Mouse (Mus musculus): ENCODE data around the gene Celf2.

Celf2 gene

DNA sequence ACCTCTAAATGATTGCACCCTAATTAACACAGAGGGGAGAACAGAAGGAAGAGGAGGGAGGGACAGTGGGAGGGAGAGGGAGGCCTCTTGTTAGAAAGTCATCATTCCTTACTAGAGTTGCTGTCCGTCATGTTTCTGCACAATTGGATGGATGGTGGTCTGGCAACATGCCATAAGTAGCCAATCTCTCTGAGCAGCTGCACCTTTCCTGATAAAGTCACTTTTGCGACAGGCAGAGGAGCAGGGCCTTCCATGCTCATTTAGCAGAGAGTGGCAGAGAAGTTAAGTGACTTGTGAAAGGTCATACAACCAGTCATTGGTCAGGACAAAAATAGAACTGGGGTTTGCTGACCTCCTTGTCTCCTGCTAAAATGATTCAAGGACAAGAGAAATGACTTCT lies 747.0 kb downstream of the Celf2 start:
- no peak for DNase-seq (ENCODE audit: low read depth in 2 of 2, low spot score in 2 of 2)

- DNase-seq (ENCODE audit: low read depth in 2 of 2, low spot score in 2 of 2) = no peak
These were observed 766.2 kb downstream of the Celf2 start for GRCm38 (mm10) chr2:6743173-6743572.

GRCm38 (mm10) chr2:6739998-6740668 lies 769.2 kb downstream of the Celf2 start:
- no peak for DNase-seq (ENCODE audit: low read depth in 2 of 2, low spot score in 2 of 2)

DNA sequence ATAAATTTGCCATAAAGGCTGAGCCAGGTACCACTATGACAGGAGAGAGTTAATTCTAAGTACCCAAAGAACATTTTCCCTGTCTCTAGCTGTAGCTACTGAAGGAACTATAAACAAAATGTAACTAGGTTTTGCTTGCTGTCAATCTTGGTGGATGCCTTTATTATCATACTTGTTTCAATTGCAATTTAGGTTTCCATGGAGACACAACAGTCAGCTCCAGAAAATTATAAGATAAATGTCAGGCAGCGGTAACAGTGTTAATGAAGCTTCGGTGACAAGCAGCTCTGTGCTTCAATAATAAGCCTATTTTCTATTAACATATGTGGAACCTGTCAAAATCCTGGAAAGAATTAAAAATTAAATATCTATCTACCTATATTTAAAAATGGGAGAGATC lies 777.3 kb downstream of the Celf2 start:
- no peak for DNase-seq (ENCODE audit: low read depth in 2 of 2, low spot score in 2 of 2)

DNA sequence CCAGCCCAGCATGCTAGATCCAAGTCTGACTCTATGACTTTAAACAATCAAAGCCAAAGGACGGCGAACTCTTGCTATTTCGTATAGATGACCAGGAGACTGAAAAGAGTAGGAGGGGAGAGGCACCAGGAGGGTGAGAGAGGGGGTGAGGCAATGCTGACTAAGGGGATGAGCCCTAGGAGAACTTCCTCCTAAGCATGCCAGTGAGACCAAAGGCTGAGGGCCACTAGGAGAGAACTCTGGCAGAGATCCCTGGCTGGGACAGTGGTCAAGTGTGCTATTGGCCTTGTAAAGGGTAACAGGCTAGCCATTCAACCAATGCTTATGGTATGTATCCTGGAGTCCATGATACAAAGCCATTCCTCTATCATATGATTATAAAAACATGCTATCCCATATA lies 778.5 kb downstream of the Celf2 start:
- no peak for DNase-seq (ENCODE audit: low read depth in 2 of 2, low spot score in 2 of 2)

DNA sequence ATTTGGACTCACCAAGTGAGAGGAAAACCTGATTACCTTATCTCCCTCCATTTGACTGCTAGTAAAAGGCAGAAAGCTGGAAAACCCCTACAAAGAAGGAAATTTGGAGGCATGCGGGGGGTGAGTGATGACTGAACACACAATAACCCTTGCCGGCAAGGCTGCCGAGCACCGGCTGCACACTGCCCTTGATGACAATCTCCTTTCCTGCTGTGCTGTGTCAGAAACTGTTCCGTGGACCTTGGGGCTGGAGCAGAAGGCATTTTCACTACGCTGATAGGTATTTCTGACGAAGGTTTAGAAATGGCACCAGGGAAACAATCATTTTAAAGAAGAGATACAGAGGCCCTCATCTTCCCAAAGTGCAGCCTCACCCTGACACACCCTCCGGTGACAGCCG lies 779.4 kb downstream of the Celf2 start:
- DNase-seq (ENCODE audit: low read depth in 2 of 2, low spot score in 2 of 2) = no peak

DNA sequence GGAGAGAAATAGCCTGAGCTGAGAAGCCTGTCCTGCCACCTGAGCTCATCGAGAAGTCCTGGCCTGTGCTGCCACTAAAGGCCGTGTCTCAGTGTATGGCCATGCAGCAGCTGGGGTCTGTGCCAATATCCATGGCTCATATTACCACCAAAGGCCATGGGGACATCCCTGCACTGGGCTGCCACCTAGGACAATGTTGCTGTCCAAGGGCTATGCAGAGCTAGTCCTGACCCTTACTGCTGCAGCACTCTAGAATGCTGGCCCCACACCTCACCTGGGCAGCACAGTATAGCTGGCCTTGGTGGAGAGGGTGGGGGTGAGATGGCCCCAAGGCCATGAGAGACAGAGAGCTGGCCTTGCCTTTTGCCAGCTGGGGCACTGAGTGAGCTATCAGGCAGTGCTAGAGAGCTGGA lies 780.5 kb downstream of the Celf2 start:
- no peak for DNase-seq (ENCODE audit: low read depth in 2 of 2, low spot score in 2 of 2)

GRCm38 (mm10) chr2:6727366-6727765 lies 782.0 kb downstream of the Celf2 start:
- DNase-seq (ENCODE audit: low read depth in 2 of 2, low spot score in 2 of 2) = no peak

DNA sequence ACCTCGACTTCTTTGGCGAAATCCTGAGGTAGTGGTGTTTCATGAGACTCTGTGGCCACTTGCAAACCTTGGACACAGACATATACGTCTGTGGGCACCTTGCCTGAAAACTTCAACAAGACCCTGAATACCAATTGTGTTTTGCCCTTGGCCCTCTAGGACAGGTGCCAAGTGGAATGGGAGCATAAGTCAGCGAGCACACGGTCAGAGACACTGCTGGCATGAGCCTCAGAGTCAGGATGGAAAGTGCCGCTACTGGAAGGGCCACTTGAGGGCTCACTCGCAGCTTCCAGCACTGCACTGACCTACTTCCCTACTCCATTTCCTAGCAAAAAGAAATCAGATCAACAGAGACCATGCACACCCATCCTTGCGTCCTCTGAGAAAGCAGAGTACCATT lies 783.3 kb downstream of the Celf2 start:
- no peak for DNase-seq (ENCODE audit: low read depth in 2 of 2, low spot score in 2 of 2)

DNA sequence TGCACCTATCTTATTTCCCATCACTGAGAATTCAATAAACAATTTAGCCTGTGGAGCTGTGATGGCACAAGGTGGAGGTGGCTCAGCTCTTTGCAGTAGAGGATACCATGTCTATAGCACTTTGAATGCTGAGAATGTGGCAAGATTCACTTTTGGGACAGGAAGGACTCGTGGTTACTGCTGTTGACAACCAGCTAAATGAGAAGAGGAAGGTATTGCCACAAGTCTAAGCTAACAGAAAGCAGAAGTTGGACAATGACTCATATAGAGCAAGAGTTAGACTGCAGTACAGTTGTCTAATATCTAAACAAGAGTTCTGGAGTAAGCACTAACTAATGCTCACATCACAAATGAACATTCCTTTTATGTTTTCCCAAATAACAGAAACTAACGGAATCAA lies 785.8 kb downstream of the Celf2 start:
- peak; percentile 34 to 52 for DNase-seq (ENCODE audit: low read depth in 2 of 2, low spot score in 2 of 2)

DNA sequence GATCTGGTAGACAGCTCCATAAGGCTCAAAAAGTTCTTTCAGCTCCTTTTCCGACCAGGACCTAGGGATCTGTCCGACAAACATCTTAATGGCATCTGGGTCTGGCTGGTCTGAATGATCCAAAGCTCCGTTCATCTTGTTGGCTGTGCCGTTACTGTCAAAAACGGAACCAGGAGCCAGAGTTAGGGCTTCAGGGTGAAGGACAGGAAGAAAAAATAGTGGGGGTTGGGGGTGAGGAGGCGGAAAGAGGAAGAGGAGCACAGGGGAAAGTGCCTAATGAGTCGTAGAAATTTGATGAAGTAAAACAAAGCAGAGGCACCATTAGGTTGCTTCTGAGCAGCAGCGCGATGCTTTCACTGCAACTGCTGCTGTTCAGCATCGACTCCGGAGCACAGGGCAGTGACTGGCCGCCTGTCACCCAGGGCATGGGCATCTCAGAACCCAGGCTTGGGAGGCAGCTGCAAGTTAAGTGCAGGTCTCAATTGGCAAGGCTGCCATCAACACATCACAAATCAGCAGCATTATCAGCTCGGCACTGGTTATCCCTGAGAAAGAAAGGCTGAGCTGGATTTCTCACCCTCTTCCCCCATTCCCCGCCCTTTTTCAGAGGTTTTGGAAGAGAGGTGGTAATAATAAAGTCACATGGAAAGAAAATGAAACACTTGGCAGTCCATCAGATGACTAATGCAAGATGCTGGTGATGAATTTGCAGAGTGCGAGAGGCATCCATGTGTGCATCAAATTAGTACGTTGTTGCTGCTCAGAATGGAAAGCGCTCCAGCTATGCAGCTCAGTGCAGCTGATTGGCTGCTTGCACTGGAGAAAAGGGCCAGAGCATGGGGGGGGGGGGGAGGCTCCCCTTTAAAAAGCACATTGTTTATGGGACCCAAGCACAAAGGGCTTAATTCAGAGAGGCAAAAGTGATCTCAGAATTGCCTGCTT lies 787.6 kb downstream of the Celf2 start:
- DNase-seq (ENCODE audit: low read depth in 2 of 2, low spot score in 2 of 2) = no peak

- peak; percentile 64 to 68 for DNase-seq (ENCODE audit: low read depth in 2 of 2, low spot score in 2 of 2)
These were observed 788.5 kb downstream of the Celf2 start for GRCm38 (mm10) chr2:6720753-6721459.

DNA sequence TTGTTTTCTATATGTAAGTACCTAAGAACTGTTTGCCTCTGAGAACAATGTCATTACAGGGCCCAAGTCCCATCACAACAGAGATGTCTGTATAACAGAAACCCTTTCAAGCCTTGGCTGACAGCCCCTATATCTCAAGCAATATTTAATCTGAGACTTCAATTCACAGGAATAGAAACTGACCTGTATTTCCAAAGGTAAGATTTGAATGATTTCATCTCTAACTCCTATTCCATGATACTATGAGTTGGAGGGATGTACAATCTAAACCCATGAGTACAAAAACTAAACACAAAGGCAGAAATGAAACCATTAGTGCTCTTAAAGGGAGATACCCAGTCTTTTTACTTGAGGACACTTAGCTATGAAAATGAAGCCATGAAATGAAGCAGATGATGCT lies 790.5 kb downstream of the Celf2 start:
- no peak for DNase-seq (ENCODE audit: low read depth in 2 of 2, low spot score in 2 of 2)

- DNase-seq (ENCODE audit: low read depth in 2 of 2, low spot score in 2 of 2) = no peak
These were observed 791.4 kb downstream of the Celf2 start for GRCm38 (mm10) chr2:6717953-6718352.

GRCm38 (mm10) chr2:6715562-6715961 lies 793.8 kb downstream of the Celf2 start:
- DNase-seq (ENCODE audit: low read depth in 2 of 2, low spot score in 2 of 2) = no peak

GRCm38 (mm10) chr2:6713529-6713928 lies 795.8 kb downstream of the Celf2 start:
- no peak for DNase-seq (ENCODE audit: low read depth in 2 of 2, low spot score in 2 of 2)

GRCm38 (mm10) chr2:6710687-6711430 lies 798.5 kb downstream of the Celf2 start:
- no peak for DNase-seq (ENCODE audit: low read depth in 2 of 2, low spot score in 2 of 2)

GRCm38 (mm10) chr2:6707959-6708519 lies 801.3 kb downstream of the Celf2 start:
- no peak for DNase-seq (ENCODE audit: low read depth in 2 of 2, low spot score in 2 of 2)

- peak; percentile 65 to 79 for DNase-seq (ENCODE audit: low read depth in 2 of 2, low spot score in 2 of 2)
These were observed 802.1 kb downstream of the Celf2 start for GRCm38 (mm10) chr2:6707276-6707675.

DNA sequence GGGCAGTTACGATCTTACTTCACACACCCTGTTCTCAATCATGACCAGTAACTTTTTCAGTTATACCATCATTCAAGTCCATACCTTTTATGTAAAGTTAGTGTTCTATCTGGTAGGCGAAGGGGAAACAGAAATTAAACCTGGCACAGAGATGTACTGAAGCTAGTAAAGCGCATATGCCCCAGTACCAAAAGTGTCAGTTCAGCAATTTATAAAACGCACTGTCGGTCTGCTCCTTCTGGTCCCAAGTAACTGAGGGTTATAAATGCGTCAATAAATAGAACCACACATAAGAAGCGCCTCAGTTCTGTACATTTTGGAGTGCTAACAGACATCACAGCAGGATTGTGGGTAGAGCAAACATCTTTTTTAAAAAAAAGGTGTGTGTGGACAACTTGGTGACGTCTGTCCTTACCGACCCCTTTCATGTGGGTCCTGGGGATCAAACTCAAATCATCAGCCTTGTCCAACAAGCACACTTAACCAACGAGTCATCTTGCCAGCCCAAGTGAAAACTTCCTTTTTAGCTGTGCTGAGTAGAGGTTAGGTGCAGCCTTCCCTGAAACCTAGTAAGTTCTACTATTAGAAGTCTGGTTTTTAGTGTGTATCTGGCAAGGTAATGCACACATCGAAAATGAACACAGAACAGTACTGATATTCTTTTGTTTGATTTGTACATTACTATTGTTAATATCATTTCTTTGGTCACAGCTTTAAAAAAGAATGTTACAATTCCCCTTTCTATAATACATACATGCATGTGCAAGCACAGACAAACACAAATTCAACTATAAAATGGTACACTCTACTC lies 803.2 kb downstream of the Celf2 start:
- peak; percentile 69 to 73 for DNase-seq (ENCODE audit: low read depth in 2 of 2, low spot score in 2 of 2)
